Mouse (Mus musculus): ENCODE results near the gene Fam53b. TPM values are rescaled to one million over a fixed set of nuclear protein-coding genes. Genes with fewer than 3 reads are reported as not detected.

Gene Fam53b
- polyA plus RNA-seq, 1 experiment from 2014 or later = 25.7 TPM

DNA sequence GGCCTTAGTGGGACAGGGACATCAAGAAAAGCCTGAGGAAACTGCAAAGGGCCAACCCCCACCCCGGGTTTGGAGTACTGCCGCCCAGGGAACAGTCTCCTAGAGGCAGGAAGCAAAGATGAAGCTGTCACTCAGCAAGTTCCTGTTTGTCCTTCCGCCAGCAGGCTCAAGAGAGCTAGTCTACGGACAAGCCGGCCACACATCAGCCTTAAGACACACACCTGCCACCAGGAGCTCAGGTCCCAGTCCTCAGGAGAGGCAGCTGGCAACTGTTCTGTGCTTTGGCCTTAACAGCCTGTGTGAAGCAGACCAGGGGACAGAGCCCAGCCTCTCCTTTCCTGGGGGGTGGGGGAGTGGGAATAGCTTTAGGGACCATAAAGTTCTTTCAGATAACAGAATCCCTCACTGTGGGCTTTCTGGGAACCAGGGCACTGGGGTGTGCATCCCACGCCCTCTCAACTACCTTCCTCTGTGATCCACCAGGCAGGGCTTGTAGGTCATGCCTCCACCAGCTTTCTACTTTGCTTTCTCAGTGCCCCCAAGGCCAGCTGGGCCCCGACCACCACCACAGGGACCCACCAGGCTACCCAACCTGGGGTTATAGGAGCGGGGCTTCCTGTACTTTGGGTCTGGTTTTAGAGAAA is 100.1 kb downstream of the Fam53b start:
- peaks cover 7% of the 10 kb centered on the region; the same call in 1 of the 2 replicates for H3K36me3 ChIP-seq
- no peak overlapping the region for H3K9ac ChIP-seq
- H3K4me2 ChIP-seq = no peak overlapping the region
- H3K4me1 ChIP-seq = peaks cover 43% of the 10 kb centered on the region
- H3K27me3 ChIP-seq = no peaks in the 10 kb centered on the region
- 69% methylated on average over 8 of the region's 8 CpGs for WGBS
- H3K9me3 ChIP-seq = no peaks in the 10 kb centered on the region
- H3K4me3 ChIP-seq = no peak overlapping the region
- peak overlapping the region; percentile 84 for H3K27ac ChIP-seq
- ATAC-seq (ENCODE audit: insufficient number of reproducible peaks, insufficient read depth, low FRiP score, low TSS enrichment, low read depth) = no peak

DNA sequence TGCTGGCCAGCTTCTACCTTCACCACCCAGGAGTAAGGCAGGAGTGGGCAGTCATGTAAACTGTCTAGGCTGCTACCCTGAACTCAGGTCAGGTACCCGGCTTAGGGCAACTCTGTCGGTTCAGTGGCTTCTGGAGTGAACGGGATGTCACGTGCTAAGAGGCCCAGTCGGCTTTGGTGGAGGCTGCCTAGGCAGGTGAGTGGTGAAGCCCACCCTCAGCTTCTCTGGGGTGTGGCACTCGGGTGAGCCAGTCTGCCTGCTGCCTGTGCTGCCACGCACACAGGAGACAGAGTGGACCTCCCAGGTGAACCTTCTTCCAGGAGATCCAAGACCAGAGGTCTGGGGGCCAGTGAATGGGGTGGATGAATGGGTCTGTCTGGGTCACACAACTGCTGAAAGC is 100.7 kb downstream of the Fam53b start:
- ATAC-seq (ENCODE audit: insufficient number of reproducible peaks, insufficient read depth, low FRiP score, low TSS enrichment, low read depth) = no peak
- Histone ChIP-seq H3K9ac (no peak overlapping the region), H3K27me3 (no peaks in the 10 kb centered on the region), H3K36me3 (peaks cover 7% of the 10 kb centered on the region; the same call in 1 of the 2 replicates), H3K9me3 (no peaks in the 10 kb centered on the region), H3K27ac (peak overlapping the region; percentile 84; the same call in 1 of the 2 replicates), H3K4me2 (no peak overlapping the region), H3K4me1 (peaks cover 43% of the 10 kb centered on the region), H3K4me3 (no peak overlapping the region)
- WGBS = 81% methylated on average over 7 of the region's 7 CpGs

DNA sequence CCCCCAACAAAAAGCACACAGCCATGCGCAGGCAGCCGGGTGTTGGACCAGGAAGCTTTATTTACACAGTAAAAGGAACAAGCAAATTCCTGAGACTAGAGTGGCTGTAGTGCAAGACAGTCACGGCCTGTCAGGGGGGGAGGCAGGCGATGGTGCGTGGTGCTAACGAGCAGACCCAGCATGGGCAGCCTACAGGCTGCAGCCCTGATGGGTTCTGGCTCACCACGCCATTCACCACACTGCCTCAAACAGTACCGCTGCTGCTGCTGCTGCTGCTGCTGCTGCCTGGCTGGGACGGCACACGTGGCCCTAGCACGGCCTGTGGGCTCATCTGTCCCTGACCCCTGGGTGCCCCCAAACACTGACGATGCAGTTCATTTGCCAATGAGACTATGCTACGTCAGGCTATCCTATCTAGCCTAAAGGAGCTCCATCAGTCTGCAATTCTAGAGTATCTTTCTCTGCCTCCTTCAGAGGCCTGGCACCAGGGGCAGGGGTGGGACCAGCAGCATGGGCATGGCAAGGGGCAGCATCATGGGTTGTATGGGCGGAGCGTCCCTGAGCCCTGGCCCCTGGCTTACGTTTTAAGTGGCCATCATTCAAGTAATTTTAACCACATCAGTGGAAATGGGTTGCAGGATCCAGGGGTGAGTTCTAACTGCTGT is 101.5 kb downstream of the Fam53b start:
- peaks cover 7% of the 10 kb centered on the region; the same call in 1 of the 2 replicates for H3K36me3 ChIP-seq
- no peaks in the 10 kb centered on the region for H3K9me3 ChIP-seq
- 0 out of 2 replicates have a peak, but pooled peaks have one; percentile 52 for ATAC-seq (ENCODE audit: insufficient number of reproducible peaks, insufficient read depth, low FRiP score, low TSS enrichment, low read depth)
- H3K4me3 ChIP-seq = no peak overlapping the region
- no peak overlapping the region for H3K4me2 ChIP-seq
- no peaks in the 10 kb centered on the region for H3K27me3 ChIP-seq
- H3K9ac ChIP-seq = 0 out of 2 replicates have a peak overlapping the region, but pooled peaks have one; percentile 37
- H3K4me1 ChIP-seq = peaks cover 43% of the 10 kb centered on the region
- 44% methylated on average over 16 of the region's 16 CpGs for WGBS
- H3K27ac ChIP-seq = no peak overlapping the region

DNA sequence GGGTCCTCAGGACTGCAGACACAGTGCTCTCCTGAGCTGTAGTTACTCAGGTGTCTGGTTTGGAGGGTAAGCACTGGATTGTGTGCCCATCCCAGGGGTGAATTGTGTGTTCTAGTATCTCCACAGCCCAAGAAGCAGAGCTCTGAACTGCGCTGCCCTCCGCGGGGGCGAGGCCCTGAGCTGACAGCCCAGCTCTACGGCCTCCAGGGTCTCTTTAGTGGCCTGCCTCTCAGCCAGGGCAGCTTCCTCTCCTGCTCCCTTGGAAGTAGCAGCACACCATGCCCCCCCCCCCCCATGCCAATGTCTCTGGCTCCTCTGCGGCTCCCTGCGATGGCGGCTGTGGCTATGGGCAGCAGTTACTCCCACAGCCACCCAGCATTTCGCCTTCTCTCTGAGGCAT is 102.1 kb downstream of the Fam53b start:
- Histone ChIP-seq H3K4me1 (peaks cover 43% of the 10 kb centered on the region), H3K4me2 (no peak overlapping the region), H3K27ac (no peak overlapping the region), H3K27me3 (no peaks in the 10 kb centered on the region), H3K9ac (no peak overlapping the region), H3K9me3 (no peaks in the 10 kb centered on the region), H3K4me3 (no peak overlapping the region), H3K36me3 (peaks cover 7% of the 10 kb centered on the region; the same call in 1 of the 2 replicates)
- no peak for ATAC-seq (ENCODE audit: insufficient number of reproducible peaks, insufficient read depth, low FRiP score, low TSS enrichment, low read depth)
- WGBS = 79% methylated on average over 9 of the region's 9 CpGs

DNA sequence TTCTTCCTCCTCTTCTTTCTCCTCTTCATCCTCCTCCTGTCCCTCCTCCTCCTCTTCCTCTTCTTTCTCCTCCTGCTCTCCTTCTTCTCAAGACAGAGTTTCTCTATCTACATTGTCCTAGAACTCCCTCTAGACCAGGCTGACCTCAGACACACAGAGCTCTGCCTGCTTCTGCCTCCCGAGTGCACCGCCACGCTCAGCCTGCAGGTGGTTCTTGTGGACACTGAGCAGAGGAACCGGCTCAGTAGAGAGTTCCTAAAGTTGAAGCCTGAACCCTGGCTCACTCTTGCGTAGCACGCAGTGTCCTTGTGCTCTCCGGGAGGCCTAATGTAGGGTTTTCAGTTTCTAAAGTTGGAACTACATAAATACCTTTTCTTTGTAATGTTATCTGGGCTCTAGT is 108.6 kb downstream of the Fam53b start:
- Histone ChIP-seq H3K4me2 (no peak overlapping the region), H3K27ac (no peak overlapping the region), H3K36me3 (no peaks in the 10 kb centered on the region), H3K9ac (no peak overlapping the region), H3K27me3 (no peaks in the 10 kb centered on the region), H3K9me3 (no peaks in the 10 kb centered on the region), H3K4me3 (no peak overlapping the region), H3K4me1 (peaks cover 5% of the 10 kb centered on the region)
- no peak for ATAC-seq (ENCODE audit: insufficient number of reproducible peaks, insufficient read depth, low FRiP score, low TSS enrichment, low read depth)
- WGBS = 91% methylated on average over 7 of the region's 7 CpGs

GRCm38 (mm10) chr7:132704310-132704875 is 109.3 kb downstream of the Fam53b start:
- peaks cover 11% of the 10 kb centered on the region for H3K4me1 ChIP-seq
- H3K4me2 ChIP-seq = no peak overlapping the region
- H3K27me3 ChIP-seq = no peaks in the 10 kb centered on the region
- ATAC-seq (ENCODE audit: insufficient number of reproducible peaks, insufficient read depth, low FRiP score, low TSS enrichment, low read depth) = no peak
- H3K9me3 ChIP-seq = no peaks in the 10 kb centered on the region
- H3K9ac ChIP-seq = no peak overlapping the region
- no peak overlapping the region for H3K4me3 ChIP-seq
- H3K36me3 ChIP-seq = no peaks in the 10 kb centered on the region
- WGBS = 86% methylated on average over 8 of the region's 8 CpGs
- no peak overlapping the region for H3K27ac ChIP-seq

DNA sequence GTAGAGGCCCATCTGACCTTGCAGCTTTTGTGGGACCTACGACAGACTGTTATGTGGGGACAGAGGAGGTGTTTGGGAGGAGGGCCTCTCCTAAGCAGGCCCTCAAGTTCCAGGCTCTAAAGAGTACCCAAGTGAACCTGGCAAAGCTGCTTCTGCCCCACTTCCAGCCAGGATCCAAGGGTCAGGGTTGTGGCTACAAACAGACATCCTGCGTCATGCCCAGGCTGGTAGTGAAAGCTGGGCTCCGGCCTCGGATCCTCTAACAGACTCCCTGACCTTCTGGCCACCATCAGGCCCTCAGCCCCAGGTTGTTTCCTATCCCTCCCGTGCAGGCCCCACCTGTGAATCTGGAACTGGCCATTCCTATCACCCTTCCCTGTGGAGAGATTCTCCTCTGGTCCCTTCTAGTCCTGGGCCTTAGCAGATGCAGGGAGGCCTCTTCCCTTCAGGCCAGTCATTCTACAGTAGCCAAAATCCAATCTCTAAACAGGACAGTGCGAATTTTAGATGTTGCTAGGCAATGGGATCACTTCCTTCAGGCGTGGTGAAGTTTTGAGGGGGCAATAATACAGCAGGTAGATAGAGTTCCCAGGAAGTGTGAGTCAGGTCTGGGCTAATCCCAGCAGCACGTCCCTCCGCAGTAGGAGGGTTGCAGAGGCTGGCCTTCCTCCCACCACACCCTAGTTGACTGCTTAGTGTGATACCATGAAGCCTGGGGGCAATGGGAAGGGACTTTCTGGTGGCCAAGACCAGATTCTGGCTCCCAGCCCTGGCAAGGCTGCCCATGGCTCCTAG is 110.0 kb downstream of the Fam53b start:
- Histone ChIP-seq H3K4me2 (no peak overlapping the region), H3K9me3 (no peaks in the 10 kb centered on the region), H3K36me3 (no peaks in the 10 kb centered on the region), H3K4me1 (peaks cover 11% of the 10 kb centered on the region), H3K27me3 (no peaks in the 10 kb centered on the region), H3K4me3 (no peak overlapping the region), H3K27ac (no peak overlapping the region), H3K9ac (no peak overlapping the region)
- ATAC-seq (ENCODE audit: insufficient number of reproducible peaks, insufficient read depth, low FRiP score, low TSS enrichment, low read depth) = no peak
- WGBS = 82% methylated on average over 9 of the region's 9 CpGs

GRCm38 (mm10) chr7:132702492-132703070 is 111.1 kb downstream of the Fam53b start:
- ATAC-seq (ENCODE audit: insufficient number of reproducible peaks, insufficient read depth, low FRiP score, low TSS enrichment, low read depth) = no peak
- H3K4me2 ChIP-seq = no peak overlapping the region
- H3K4me1 ChIP-seq = peaks cover 11% of the 10 kb centered on the region
- H3K9ac ChIP-seq = no peak overlapping the region
- 77% methylated on average over 5 of the region's 5 CpGs for WGBS
- no peak overlapping the region for H3K27ac ChIP-seq
- no peaks in the 10 kb centered on the region for H3K36me3 ChIP-seq
- H3K4me3 ChIP-seq = no peak overlapping the region
- no peaks in the 10 kb centered on the region for H3K27me3 ChIP-seq
- H3K9me3 ChIP-seq = no peaks in the 10 kb centered on the region

DNA sequence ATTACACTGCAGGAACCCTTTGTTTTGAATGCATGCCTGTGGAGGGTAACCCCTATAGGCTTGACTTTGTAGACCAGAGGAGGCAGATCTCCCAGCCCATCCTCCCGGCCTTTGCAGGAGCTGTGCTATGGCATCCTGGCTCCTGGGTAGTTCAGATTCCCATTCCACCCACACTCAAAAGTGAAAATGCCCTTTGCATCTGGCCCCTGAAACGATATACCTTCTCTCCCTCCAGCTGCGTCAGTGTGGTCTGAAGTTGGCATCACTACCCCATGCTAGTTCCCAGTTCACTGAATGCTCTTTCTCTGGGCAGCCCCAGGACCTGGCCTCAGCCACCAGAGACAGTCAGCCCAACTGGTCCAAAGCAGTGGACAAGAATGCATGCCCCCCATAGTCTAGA is 111.7 kb downstream of the Fam53b start:
- H3K27ac ChIP-seq = no peak overlapping the region
- H3K9me3 ChIP-seq = no peaks in the 10 kb centered on the region
- 84% methylated on average over 3 of the region's 3 CpGs for WGBS
- no peak overlapping the region for H3K4me3 ChIP-seq
- H3K27me3 ChIP-seq = no peaks in the 10 kb centered on the region
- no peak overlapping the region for H3K4me2 ChIP-seq
- no peaks in the 10 kb centered on the region for H3K36me3 ChIP-seq
- no peak overlapping the region for H3K9ac ChIP-seq
- ATAC-seq (ENCODE audit: insufficient number of reproducible peaks, insufficient read depth, low FRiP score, low TSS enrichment, low read depth) = no peak
- peaks cover 11% of the 10 kb centered on the region for H3K4me1 ChIP-seq

- no peak overlapping the region for H3K9ac ChIP-seq
- H3K4me1 ChIP-seq = peaks cover 11% of the 10 kb centered on the region
- 83% methylated on average over 3 of the region's 3 CpGs for WGBS
- ATAC-seq (ENCODE audit: insufficient number of reproducible peaks, insufficient read depth, low FRiP score, low TSS enrichment, low read depth) = no peak
- H3K27me3 ChIP-seq = no peaks in the 10 kb centered on the region
- H3K4me2 ChIP-seq = no peak overlapping the region
- H3K27ac ChIP-seq = no peak overlapping the region
- no peaks in the 10 kb centered on the region for H3K36me3 ChIP-seq
- H3K9me3 ChIP-seq = no peaks in the 10 kb centered on the region
- H3K4me3 ChIP-seq = no peak overlapping the region
Observed at GRCm38 (mm10) chr7:132701412-132701811, 112.3 kb downstream of the Fam53b start.

- H3K4me3 ChIP-seq = no peak overlapping the region
- H3K27me3 ChIP-seq = no peaks in the 10 kb centered on the region
- no peak overlapping the region for H3K27ac ChIP-seq
- no peak overlapping the region for H3K9ac ChIP-seq
- no peak overlapping the region for H3K4me2 ChIP-seq
- peaks cover 11% of the 10 kb centered on the region for H3K4me1 ChIP-seq
- ATAC-seq (ENCODE audit: insufficient number of reproducible peaks, insufficient read depth, low FRiP score, low TSS enrichment, low read depth) = no peak
- H3K9me3 ChIP-seq = 0 out of 2 replicates have a peak, but pooled peaks cover under 1% of the 10 kb centered on the region
- no peaks in the 10 kb centered on the region for H3K36me3 ChIP-seq
- 38% methylated on average over 4 of the region's 4 CpGs for WGBS
Observed at GRCm38 (mm10) chr7:132700107-132700506, 113.6 kb downstream of the Fam53b start.

All from embryonic facial prominence, embryonic 13.5 days (tissue).